In the genomic region with DNA sequence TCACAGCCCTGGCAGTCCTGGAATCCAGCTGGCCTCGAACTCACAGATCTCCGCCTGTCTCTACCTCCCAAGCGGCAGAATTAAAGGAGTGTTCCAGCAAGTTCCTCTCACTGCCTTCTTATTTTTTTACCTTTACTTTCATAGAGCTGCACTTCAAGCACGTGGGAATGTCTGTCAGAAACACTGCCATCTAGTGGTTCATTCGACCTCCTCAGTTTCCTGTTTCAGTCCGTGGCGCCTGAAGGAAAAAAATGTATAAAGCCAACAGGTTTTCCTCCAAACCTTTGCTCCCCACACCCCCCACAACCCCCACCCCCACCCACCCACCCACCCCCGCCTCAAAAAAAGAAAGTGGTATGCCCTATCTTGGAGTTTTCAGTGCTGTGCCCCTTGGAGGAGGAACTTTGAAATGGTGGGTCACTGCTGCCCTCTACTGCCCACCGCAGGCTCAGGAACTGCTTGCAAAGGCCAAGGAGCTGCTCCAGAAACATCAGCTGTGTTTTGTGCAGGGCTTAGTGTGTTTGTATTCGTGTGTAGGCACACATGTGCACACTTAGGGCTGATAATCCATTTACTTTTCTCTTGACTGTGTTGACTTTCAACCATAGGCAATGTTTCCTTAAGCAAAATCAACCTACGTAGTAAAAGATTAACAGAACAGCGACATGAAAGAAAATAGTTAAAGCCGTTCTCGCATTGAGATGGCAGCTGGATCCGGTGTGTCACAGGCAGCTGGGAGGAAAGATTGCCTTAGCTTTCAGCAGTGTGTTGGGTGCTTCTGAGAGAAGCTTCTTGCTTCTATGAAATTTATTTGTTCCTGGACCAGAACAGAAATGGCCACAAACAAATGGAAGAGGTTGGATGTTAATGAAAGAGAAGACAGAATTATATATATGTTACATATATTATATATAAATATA, we compare ENCODE assay signal across 8 mouse cellular contexts. TPM values are rescaled to one million over a fixed set of nuclear protein-coding genes. Genes with fewer than 3 reads are reported as not detected.
A peak's percentile ranks its signal among the peaks of the same experiment; 100 is the strongest.
DNase-seq lines count a peak whose midpoint lies in the region; ATAC-seq lines count a peak whose summit lies in the region.

No protein-coding gene starts in this region.

- H3K4me2 ChIP-seq in hindbrain, embryonic 15.5 days = peak overlapping the region; percentile 50

- no peaks in the 10 kb centered on the region for H3K4me1 ChIP-seq in hindbrain, embryonic 15.5 days (replicated peaks)

- no peaks in the 10 kb centered on the region for H3K9me3 ChIP-seq in hindbrain, embryonic 15.5 days

- WGBS in hindbrain, embryonic 15.5 days = 28% methylated on average over 15 of the region's 15 CpGs

- DNase-seq in R1 (ENCODE audit: low read depth, low spot score) = peak; percentile 76
- peak; percentile 54 to 65 for DNase-seq in cerebellum, postnatal 36 days
- DNase-seq in frontal cortex, postnatal 36 days (ENCODE audit: low spot score in 2 of 2) = peak; percentile 72 to 81
- peak; percentile 51 to 73 for DNase-seq in layer of hippocampus, postnatal 36 days
- peak; percentile 81 for DNase-seq in lung, postnatal 25 days (ENCODE audit: low spot score)
- DNase-seq in retina, postnatal 1 day = peak; percentile 86
- peak; percentile 84 for DNase-seq in thymus, postnatal 4 days

- no peak overlapping the region for H3K27ac ChIP-seq in hindbrain, embryonic 15.5 days (replicated peaks)

- H3K9ac ChIP-seq in hindbrain, embryonic 15.5 days = no peak overlapping the region

- no peaks in the 10 kb centered on the region for H3K36me3 ChIP-seq in hindbrain, embryonic 15.5 days

- peak; percentile 94 for ATAC-seq in hindbrain, embryonic 15.5 days (ENCODE audit: low FRiP score, low read depth)

- no peaks in the 10 kb centered on the region for H3K27me3 ChIP-seq in hindbrain, embryonic 15.5 days

- H3K4me3 ChIP-seq in hindbrain, embryonic 15.5 days = no peak overlapping the region; the same call in 1 of the 2 replicates

RNA-seq across cellular contexts. Expression of a gene that starts 35.8 kb away (rescaled TPM):
- 59.5 and 67.8 TPM in 2 replicates for polyA plus RNA-seq in hindbrain, embryonic 15.5 days (2015; fragmentation: Nextera tagmentation; extraction: Ambion mirVana)
- total RNA-seq in layer of hippocampus, postnatal 36 days (2021) = 10 to 100 TPM in 1 of 2 experiments, 1 to 10 TPM in 1; 8.9 to 10.5 TPM
